Mouse (Mus musculus): ENCODE data around the gene Irx5. TPM values are rescaled to one million over a fixed set of nuclear protein-coding genes. Genes with fewer than 3 reads are reported as not detected.
A peak's percentile ranks its signal among the peaks of the same experiment; 100 is the strongest.

Irx5 gene
- polyA plus RNA-seq, 1 experiment: 0.53 TPM

GRCm38 (mm10) chr8:92359833-92360082, 2.3 kb downstream of the Irx5 start:
- peaks cover 43% of the 10 kb centered on the region for H3K27me3 ChIP-seq (ENCODE audit: control insufficient read depth, insufficient read depth, low read length)
- DNase-seq: peak; percentile 18
- H3K36me3 ChIP-seq (ENCODE audit: control insufficient read depth, insufficient read depth, low read length): no peaks in the 10 kb centered on the region
- no peak overlapping the region for H3K4me3 ChIP-seq (ENCODE audit: control insufficient read depth, insufficient read depth, low read length)
- TF ChIP-seq CTCF (IDR thresholded peaks at IDR 0.05; ENCODE audit: borderline replicate concordance, control insufficient read depth, extremely low read depth, insufficient read depth, low read length, poor library complexity) (no peak), POLR2A (IDR thresholded peaks at IDR 0.05; ENCODE audit: control insufficient read depth, extremely low read depth, insufficient read depth, low read length, poor library complexity) (no peak)
- no peak overlapping the region for H3K27ac ChIP-seq (ENCODE audit: control insufficient read depth, insufficient read depth, low read length)
- WGBS: under 1% methylated on average over 21 of the region's 21 CpGs
- H3K4me1 ChIP-seq (replicated peaks; ENCODE audit: control insufficient read depth, insufficient read depth, low read length): peaks cover 12% of the 10 kb centered on the region; the same call in 1 of the 2 replicates

DNA sequence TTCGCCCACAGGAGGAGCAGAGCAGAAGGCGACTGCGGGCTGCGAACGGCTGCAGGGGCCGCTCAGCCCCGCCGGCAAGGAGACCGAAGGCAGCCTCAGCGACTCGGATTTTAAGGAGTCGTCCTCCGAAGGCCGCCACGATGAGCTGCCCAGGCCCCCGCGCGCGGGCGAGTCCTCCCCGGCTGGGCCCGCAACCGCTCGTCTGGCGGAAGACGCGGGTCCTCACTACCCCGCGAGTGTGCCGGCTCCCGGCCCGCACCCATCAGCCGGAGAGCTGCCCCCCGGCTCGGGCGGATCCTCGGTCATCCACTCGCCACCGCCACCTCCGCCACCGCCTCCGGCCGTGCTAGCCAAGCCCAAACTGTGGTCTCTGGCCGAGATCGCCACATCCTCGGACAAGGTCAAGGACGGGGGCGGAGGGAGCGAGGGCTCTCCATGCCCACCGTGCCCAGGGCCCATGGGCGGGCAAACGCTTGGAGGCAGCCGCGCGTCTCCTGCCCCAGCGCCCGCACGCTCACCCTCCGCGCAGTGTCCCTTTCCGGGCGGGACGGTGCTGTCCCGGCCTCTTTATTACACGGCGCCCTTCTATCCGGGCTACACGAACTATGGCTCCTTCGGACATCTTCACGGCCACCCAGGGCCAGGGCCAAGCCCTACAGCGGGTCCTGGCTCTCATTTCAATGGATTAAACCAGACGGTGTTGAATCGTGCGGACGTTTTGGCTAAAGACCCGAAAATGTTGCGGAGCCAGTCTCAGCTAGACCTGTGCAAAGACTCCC, 2.8 kb downstream of the Irx5 start:
- TF ChIP-seq POLR2A (IDR thresholded peaks at IDR 0.05; ENCODE audit: control insufficient read depth, extremely low read depth, insufficient read depth, low read length, poor library complexity) (no peak), CTCF (IDR thresholded peaks at IDR 0.05; ENCODE audit: borderline replicate concordance, control insufficient read depth, extremely low read depth, insufficient read depth, low read length, poor library complexity) (no peak)
- Histone ChIP-seq H3K4me1 (replicated peaks; ENCODE audit: control insufficient read depth, insufficient read depth, low read length) (peaks cover 12% of the 10 kb centered on the region; the same call in 1 of the 2 replicates), H3K27me3 (ENCODE audit: control insufficient read depth, insufficient read depth, low read length) (peaks cover 45% of the 10 kb centered on the region), H3K36me3 (ENCODE audit: control insufficient read depth, insufficient read depth, low read length) (no peaks in the 10 kb centered on the region), H3K27ac (ENCODE audit: control insufficient read depth, insufficient read depth, low read length) (no peak overlapping the region), H3K4me3 (ENCODE audit: control insufficient read depth, insufficient read depth, low read length) (no peak overlapping the region)
- no peak for DNase-seq
- WGBS: 6% methylated on average over 77 of the region's 77 CpGs

- Histone ChIP-seq H3K27me3 (ENCODE audit: control insufficient read depth, insufficient read depth, low read length) (peaks cover 52% of the 10 kb centered on the region), H3K4me3 (ENCODE audit: control insufficient read depth, insufficient read depth, low read length) (no peak overlapping the region), H3K36me3 (ENCODE audit: control insufficient read depth, insufficient read depth, low read length) (no peaks in the 10 kb centered on the region), H3K4me1 (replicated peaks; ENCODE audit: control insufficient read depth, insufficient read depth, low read length) (peaks cover 5% of the 10 kb centered on the region; the same call in 1 of the 2 replicates), H3K27ac (ENCODE audit: control insufficient read depth, insufficient read depth, low read length) (no peak overlapping the region)
- no peak for TF ChIP-seq CTCF (IDR thresholded peaks at IDR 0.05; ENCODE audit: borderline replicate concordance, control insufficient read depth, extremely low read depth, insufficient read depth, low read length, poor library complexity)
- TF ChIP-seq POLR2A (IDR thresholded peaks at IDR 0.05; ENCODE audit: control insufficient read depth, extremely low read depth, insufficient read depth, low read length, poor library complexity): no peak
- no peak for DNase-seq
- 12% methylated on average over 25 of the region's 25 CpGs for WGBS
Observed at GRCm38 (mm10) chr8:92361546-92362351, 4.3 kb downstream of the Irx5 start.

GRCm38 (mm10) chr8:92362396-92363115, 5.1 kb downstream of the Irx5 start:
- TF ChIP-seq CTCF (IDR thresholded peaks at IDR 0.05; ENCODE audit: borderline replicate concordance, control insufficient read depth, extremely low read depth, insufficient read depth, low read length, poor library complexity): no peak
- no peak for TF ChIP-seq POLR2A (IDR thresholded peaks at IDR 0.05; ENCODE audit: control insufficient read depth, extremely low read depth, insufficient read depth, low read length, poor library complexity)
- H3K4me3 ChIP-seq (ENCODE audit: control insufficient read depth, insufficient read depth, low read length): no peak overlapping the region
- H3K27ac ChIP-seq (ENCODE audit: control insufficient read depth, insufficient read depth, low read length): no peak overlapping the region
- DNase-seq: no peak
- H3K4me1 ChIP-seq (replicated peaks; ENCODE audit: control insufficient read depth, insufficient read depth, low read length): 0 out of 2 replicates have a peak, but pooled peaks cover 4% of the 10 kb centered on the region
- WGBS: 11% methylated on average over 15 of the region's 15 CpGs
- peaks cover 48% of the 10 kb centered on the region for H3K27me3 ChIP-seq (ENCODE audit: control insufficient read depth, insufficient read depth, low read length)
- H3K36me3 ChIP-seq (ENCODE audit: control insufficient read depth, insufficient read depth, low read length): no peaks in the 10 kb centered on the region

DNA sequence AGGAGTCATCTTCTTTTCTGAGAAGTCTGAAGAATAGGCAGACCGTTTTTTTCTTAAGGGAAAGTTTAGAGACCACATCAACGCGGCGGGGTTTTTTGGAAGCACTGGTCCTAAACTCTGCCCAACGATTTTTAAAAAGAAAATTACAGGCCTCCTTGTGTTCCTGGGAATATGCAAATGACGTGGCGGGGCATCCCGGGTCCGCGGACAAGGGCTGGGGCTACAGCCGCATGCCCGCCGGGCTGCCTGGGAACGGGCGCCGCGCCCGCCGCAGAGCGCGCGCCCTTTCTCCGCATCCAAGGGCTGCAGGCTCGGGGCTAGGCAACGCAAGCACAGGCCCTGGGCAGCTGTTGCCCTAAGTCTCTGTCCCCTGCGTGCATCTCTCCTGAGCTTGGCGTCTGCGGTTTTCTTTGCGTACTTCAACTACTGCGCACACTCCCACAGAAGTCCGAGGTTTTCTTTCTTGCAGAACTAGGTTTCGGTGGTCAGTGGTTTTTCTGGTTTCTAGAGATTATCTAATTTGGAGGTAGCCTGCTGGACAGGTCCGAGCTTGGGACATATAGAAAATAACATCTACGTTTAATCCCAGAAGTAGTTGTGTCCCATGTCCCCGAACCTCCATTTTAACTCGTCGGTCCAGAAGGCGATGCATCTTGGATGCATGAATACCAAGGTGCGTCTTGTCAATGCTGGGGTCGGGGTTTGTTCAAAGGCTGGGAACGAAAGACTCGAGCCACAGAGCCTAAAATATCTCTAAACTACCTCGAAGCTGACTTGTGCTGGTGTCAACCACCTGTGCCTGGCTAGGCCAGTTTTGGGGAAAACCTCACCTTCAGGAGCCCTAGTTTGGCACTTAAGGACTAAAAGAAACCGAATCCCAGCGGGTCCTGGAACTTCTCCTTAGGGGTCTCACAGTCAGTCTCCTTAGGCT, 6.1 kb downstream of the Irx5 start:
- TF ChIP-seq POLR2A (IDR thresholded peaks at IDR 0.05; ENCODE audit: control insufficient read depth, extremely low read depth, insufficient read depth, low read length, poor library complexity) (no peak), CTCF (IDR thresholded peaks at IDR 0.05; ENCODE audit: borderline replicate concordance, control insufficient read depth, extremely low read depth, insufficient read depth, low read length, poor library complexity) (no peak)
- H3K4me1 ChIP-seq (replicated peaks; ENCODE audit: control insufficient read depth, insufficient read depth, low read length): 0 out of 2 replicates have a peak, but pooled peaks cover 2% of the 10 kb centered on the region
- peaks cover 43% of the 10 kb centered on the region for H3K27me3 ChIP-seq (ENCODE audit: control insufficient read depth, insufficient read depth, low read length)
- no peak for DNase-seq
- WGBS: 5% methylated on average over 45 of the region's 45 CpGs
- no peaks in the 10 kb centered on the region for H3K36me3 ChIP-seq (ENCODE audit: control insufficient read depth, insufficient read depth, low read length)
- H3K27ac ChIP-seq (ENCODE audit: control insufficient read depth, insufficient read depth, low read length): no peak overlapping the region
- no peak overlapping the region for H3K4me3 ChIP-seq (ENCODE audit: control insufficient read depth, insufficient read depth, low read length)

All from thymus, adult 2 months (tissue).